Mouse (Mus musculus): ENCODE measurements around the gene Tmem51. TPM values are rescaled to one million over a fixed set of nuclear protein-coding genes. Genes with fewer than 3 reads are reported as not detected.

Gene Tmem51
- 1 to 10 TPM; 2.8 to 4.8 TPM for polyA plus RNA-seq (2017; shearing (Covaris generic))

DNA sequence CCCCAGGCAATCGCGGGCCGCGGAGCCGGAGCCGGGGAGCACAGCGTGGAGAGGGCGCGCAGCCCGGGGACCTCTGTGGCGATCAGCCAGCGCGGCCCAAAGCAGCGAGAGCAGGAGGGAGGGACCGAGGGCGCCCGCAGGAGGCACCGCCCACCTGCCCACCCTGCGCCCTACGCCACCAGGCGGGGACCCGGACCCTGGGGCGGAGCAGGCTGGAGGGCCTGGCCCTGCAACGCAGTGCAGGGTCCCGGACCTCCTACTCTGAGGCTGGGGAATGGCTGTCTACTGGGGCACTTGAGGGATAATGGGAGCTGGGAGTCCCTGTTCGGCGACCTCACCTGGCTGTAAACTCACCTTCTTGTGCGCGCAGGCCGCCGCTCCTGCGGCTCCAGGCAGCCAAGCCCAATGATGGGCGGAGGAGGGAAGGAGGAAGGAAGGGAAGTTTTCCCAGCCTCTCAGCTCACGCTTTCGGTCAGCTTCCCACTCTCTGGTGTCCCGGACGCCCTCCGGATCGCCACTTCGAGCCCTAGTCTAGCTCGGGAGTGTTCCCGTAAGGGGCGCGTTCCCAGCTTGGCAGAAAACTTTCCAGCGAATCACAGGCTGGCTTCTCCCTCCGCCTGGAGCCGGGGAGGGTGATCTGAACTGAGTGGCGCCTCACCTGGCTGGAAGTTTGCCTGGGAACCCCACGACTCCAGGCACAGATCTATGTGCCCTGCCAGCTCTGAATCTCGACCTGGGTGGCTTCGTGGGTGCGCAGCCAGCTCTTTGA, at the start of gene Tmem51:
Gene Tmem51 (minus strand): TSS at position 174 of the 769 bp plus-strand sequence.

GRCm38 (mm10) chr4:142014659-142015608, 69.2 kb downstream of the Tmem51 start, which contains the start of gene Fhad1:
Gene Fhad1 (minus strand): TSS chr4:142015082.

Other genes with a start within 250 kb of the Tmem51 start
- gene Ctrc, start 237.9 kb downstream of the Tmem51 start, polyA plus RNA-seq (2017; shearing (Covaris generic)) = not detected
- gene Efhd2, start 209.4 kb downstream of the Tmem51 start, polyA plus RNA-seq (2017; shearing (Covaris generic)) = 100 to 1,000 TPM; 100 to 149 TPM
- 1 to 10 TPM in 1 of 2 experiments, under 1 TPM in 1; 0.07 to 1.7 TPM for gene Fhad1, start 69.2 kb downstream of the Tmem51 start, polyA plus RNA-seq (2017; shearing (Covaris generic))
- under 1 TPM; 0.02 to 0.61 TPM for gene Kazn, start 155.1 kb upstream of the Tmem51 start, polyA plus RNA-seq (2017; shearing (Covaris generic))

Data from activated CD4-positive, CD25-positive, alpha-beta regulatory T cell (primary cell).